Mouse (Mus musculus) liver, postnatal 0 days (tissue): Measurements from ENCODE around the gene Enthd1.

Source experiments
- CTCF ChIP-seq: sonication (generic); IDR thresholded peaks from 2 replicates; pipeline ENCODE4 v1.5.1; 2016; ENCODE audit warnings: antibody characterized with exemption, low read depth
- EP300 ChIP-seq: IDR thresholded peaks from 2 replicates; pipeline ENCODE4 v1.6.1; 2016; ENCODE audit warnings: antibody characterized with exemption, low read depth, mild to moderate bottlenecking

GRCm38 (mm10) chr15:80559534-80559933 lies 5.4 kb downstream of the Enthd1 start:
- TF ChIP-seq CTCF = no peak
- TF ChIP-seq EP300 = no peak
